Mouse (Mus musculus) bone marrow, adult 2 months (tissue): ENCODE results near the gene Rbsn.

Source experiments
- CTCF ChIP-seq: fragments of 200-500 bp; IDR thresholded peaks from 2 replicates; pipeline ENCODE4 v1.5.1; 2011; ENCODE audit warnings: low read length, control low read depth; ENCODE audit not compliant: control insufficient read depth, insufficient read depth
- POLR2A ChIP-seq: fragments of 200-500 bp; IDR thresholded peaks from 2 replicates; pipeline ENCODE4 v1.6.1; 2011; ENCODE audit warnings: low read depth, mild to moderate bottlenecking, control low read depth, low read length, borderline replicate concordance; ENCODE audit not compliant: control insufficient read depth

- no peak for TF ChIP-seq POLR2A
- TF ChIP-seq CTCF = no peak
These were observed 6.9 kb upstream of the Rbsn start for GRCm38 (mm10) chr6:92221604-92222003.
